Comparison of ENCODE assay signal across 8 mouse cellular contexts in the genomic region with DNA sequence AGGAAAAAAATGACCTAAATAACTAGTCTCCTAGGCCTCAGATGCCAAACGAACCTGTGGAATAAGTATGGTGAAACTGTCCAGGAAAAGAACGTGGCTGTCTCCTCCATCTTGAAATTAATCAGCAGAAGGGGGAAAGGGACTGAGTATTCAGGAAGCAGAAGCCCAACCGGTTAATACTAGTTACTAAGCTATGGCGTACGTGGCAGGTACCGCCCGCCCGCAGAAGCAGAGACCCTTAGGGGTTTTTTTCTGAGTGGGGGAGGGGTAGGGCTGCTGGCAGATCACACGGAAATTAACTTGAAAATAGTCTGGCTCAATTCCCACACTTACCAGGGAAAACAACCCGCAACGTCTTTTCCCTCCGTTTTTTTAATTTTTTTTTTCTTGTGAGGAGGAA. TPM values are rescaled to one million over a fixed set of nuclear protein-coding genes. Genes with fewer than 3 reads are reported as not detected.
DNase-seq lines count a peak whose midpoint lies in the region; ATAC-seq and TF ChIP-seq lines count a peak whose summit lies in the region.

No protein-coding gene starts in this region.

- H3K4me3 ChIP-seq in forebrain, embryonic 10.5 days, result peak overlapping the region; percentile 76
- H3K4me3 ChIP-seq in liver, embryonic 14.5 days (ENCODE audit: insufficient read depth in 1 of 2, low read depth in 2 of 2, low read length in 2 of 2), result peak overlapping the region; percentile 65 to 70
- H3K4me3 ChIP-seq in neural tube, embryonic 14.5 days (ENCODE audit: low read depth, low read length), result peak overlapping the region; percentile 58

- DNase-seq in cerebellum, adult 9-10 months, result peak; percentile 36
- no peak for DNase-seq in cerebellum, postnatal 4 days (ENCODE audit: low spot score in 2 of 2)
- peak; percentile 82 for DNase-seq in ZHBTc4 (ENCODE audit: low read depth, low spot score)
- DNase-seq in forebrain, embryonic 10.5 days (ENCODE audit: extremely low spot score, low spot score), result no peak
- peak; percentile 64 for DNase-seq in induced T-regulatory cell, adult 2 months (ENCODE audit: low read depth)
- no peak for DNase-seq in liver, embryonic 14.5 days (ENCODE audit: low read depth in 3 of 3, low spot score in 3 of 3)
- DNase-seq in frontal cortex, postnatal 14 days (ENCODE audit: low spot score in 2 of 2), result no peak

- no peak for TF ChIP-seq EP300 in liver, embryonic 14.5 days (IDR thresholded peaks at IDR 0.05; ENCODE audit: low read depth)

- H3K4me2 ChIP-seq in liver, embryonic 14.5 days (ENCODE audit: low read depth), result peak overlapping the region; percentile 69
- H3K4me2 ChIP-seq in neural tube, embryonic 14.5 days (ENCODE audit: low read depth, low read length), result peak overlapping the region; percentile 49

- ATAC-seq in liver, embryonic 14.5 days (ENCODE audit: insufficient read depth), result no peak
- no peak for ATAC-seq in neural tube, embryonic 14.5 days (ENCODE audit: low read depth)

- peak overlapping the region; percentile 92 for H3K27ac ChIP-seq in forebrain, embryonic 10.5 days
- H3K27ac ChIP-seq in liver, embryonic 14.5 days, result peak overlapping the region; percentile 67
- peak overlapping the region; percentile 93; the same call in 1 of the 2 replicates for H3K27ac ChIP-seq in neural tube, embryonic 14.5 days (ENCODE audit: low read depth, low read length)

- TF ChIP-seq CTCF in liver, embryonic 14.5 days (IDR thresholded peaks at IDR 0.05; ENCODE audit: low read depth), result no peak

- H3K9me3 ChIP-seq in forebrain, embryonic 10.5 days, result no peaks in the 10 kb centered on the region
- no peaks in the 10 kb centered on the region for H3K9me3 ChIP-seq in liver, embryonic 14.5 days (ENCODE audit: control insufficient read depth, low read length)
- H3K9me3 ChIP-seq in neural tube, embryonic 14.5 days (ENCODE audit: control insufficient read depth, low read length), result no peaks in the 10 kb centered on the region

- H3K4me1 ChIP-seq in forebrain, embryonic 10.5 days, result no peaks in the 10 kb centered on the region
- H3K4me1 ChIP-seq in liver, embryonic 14.5 days (replicated peaks; ENCODE audit: control insufficient read depth in 2 of 2, insufficient read depth in 2 of 2, low read length in 1 of 2), result peaks cover 0 to 5% of the 10 kb centered on the region in 2 experiments; a peak in 2 of 4 replicates
- no peaks in the 10 kb centered on the region for H3K4me1 ChIP-seq in neural tube, embryonic 14.5 days (ENCODE audit: control insufficient read depth, insufficient read depth, low read length)

- WGBS in forebrain, embryonic 10.5 days, result 20% methylated on average over 12 of the region's 12 CpGs
- WGBS in liver, embryonic 14.5 days (ENCODE audit: insufficient replicate concordance), result 11% methylated on average over 12 of the region's 12 CpGs
- 20% methylated on average over 12 of the region's 12 CpGs for WGBS in neural tube, embryonic 14.5 days

- peak overlapping the region; percentile 71 for H3K9ac ChIP-seq in liver, embryonic 14.5 days (replicated peaks)
- H3K9ac ChIP-seq in neural tube, embryonic 14.5 days (replicated peaks; ENCODE audit: low read depth, low read length), result peak overlapping the region; percentile 75

- peaks cover 39% of the 10 kb centered on the region for H3K36me3 ChIP-seq in forebrain, embryonic 10.5 days (replicated peaks)
- H3K36me3 ChIP-seq in liver, embryonic 14.5 days (replicated peaks; ENCODE audit: control insufficient read depth, insufficient read depth, low read depth), result peaks cover 3% of the 10 kb centered on the region; the same call in 1 of the 2 replicates
- no peaks in the 10 kb centered on the region for H3K36me3 ChIP-seq in neural tube, embryonic 14.5 days (ENCODE audit: control insufficient read depth, insufficient read depth, low read length)

- peaks cover 75% of the 10 kb centered on the region for H3K27me3 ChIP-seq in forebrain, embryonic 10.5 days (ENCODE audit: poor library complexity, severe bottlenecking)
- H3K27me3 ChIP-seq in liver, embryonic 14.5 days (ENCODE audit: control insufficient read depth, insufficient read depth, low read length), result no peaks in the 10 kb centered on the region
- H3K27me3 ChIP-seq in neural tube, embryonic 14.5 days (ENCODE audit: control insufficient read depth, insufficient read depth, low read length), result no peaks in the 10 kb centered on the region

RNA-seq across cellular contexts. Expression of a gene that starts 1.0 kb away (rescaled TPM):
- polyA plus RNA-seq in forebrain, embryonic 10.5 days (2016; fragmentation: Nextera tagmentation; extraction: Ambion mirVana), result 39.3 and 39.4 TPM in 2 replicates
- polyA plus RNA-seq in liver, embryonic 14.5 days (2012; rRNA removed), result 4.3 and 6.3 TPM in 2 replicates
- polyA plus RNA-seq in liver, embryonic 14.5 days (2014; fragmentation: Nextera tagmentation; extraction: Ambion mirVana), result 9.0 and 9.1 TPM in 2 replicates
- 32.5 and 42.1 TPM in 2 replicates for polyA plus RNA-seq in neural tube, embryonic 14.5 days (2014; fragmentation: Nextera tagmentation; extraction: Ambion mirVana)

Comparison
In these comparisons a context has a peak if more than half of its experiments do, and no peak if none do; other contexts are left out.
1. DNase-seq: peak in cerebellum, adult 9-10 months (single experiment), ZHBTc4 (single experiment) and induced T-regulatory cell, adult 2 months (single experiment); none in cerebellum, postnatal 4 days (0 of 2), forebrain, embryonic 10.5 days (single experiment), liver, embryonic 14.5 days (0 of 3) and frontal cortex, postnatal 14 days (0 of 2).
2. Peak in every context shown above with its lines, with median percentiles within 50 percentile points of each other: H3K27ac ChIP-seq and H3K4me3 ChIP-seq.